Mouse (Mus musculus): ENCODE results near the gene Calu. TPM values are rescaled to one million over a fixed set of nuclear protein-coding genes. Genes with fewer than 3 reads are reported as not detected.
A peak's percentile ranks its signal among the peaks of the same experiment; 100 is the strongest.
"Not testable (repeated sequence)": the region's sequence is repeated elsewhere in the genome, so short reads cannot be mapped to it uniquely, and the experiment has no call there.

The Calu gene
- polyA plus RNA-seq, 1 experiment from 2014 or later, result 207 TPM

- H3K9me3 ChIP-seq, result no peaks in the 10 kb centered on the region
- H3K36me3 ChIP-seq (replicated peaks), result no peaks in the 10 kb centered on the region
- H3K4me3 ChIP-seq (replicated peaks), result no peak overlapping the region
- WGBS, result 83% methylated on average over 4 of the region's 4 CpGs
- no peak overlapping the region for H3K27ac ChIP-seq
- no peak for ATAC-seq (ENCODE audit: low FRiP score)
- no peak overlapping the region for H3K9ac ChIP-seq
- H3K27me3 ChIP-seq, result no peaks in the 10 kb centered on the region
- H3K4me1 ChIP-seq, result no peaks in the 10 kb centered on the region
- H3K4me2 ChIP-seq, result no peak overlapping the region
These were observed 25.1 kb upstream of the Calu start for GRCm38 (mm10) chr6:29322735-29323134.

DNA sequence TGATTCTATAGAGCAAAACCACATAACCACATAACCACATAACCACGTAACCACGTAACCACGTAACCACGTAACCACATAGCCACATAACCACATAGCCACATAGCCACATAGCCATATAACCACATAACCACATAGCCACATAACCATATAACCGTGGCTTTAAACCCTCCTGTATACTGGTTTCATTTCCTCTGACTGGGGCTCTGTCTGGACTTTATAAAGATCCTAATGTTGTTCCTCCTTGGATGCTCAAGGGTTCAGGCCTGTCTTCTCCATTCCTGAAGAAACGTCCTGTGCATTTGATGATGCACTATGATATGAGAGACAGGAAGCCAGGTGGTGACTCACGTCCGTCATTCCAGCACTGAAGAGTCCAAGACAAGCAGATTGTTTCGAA is 20.9 kb upstream of the Calu start:
- Histone ChIP-seq H3K4me3 (replicated peaks) (no peak overlapping the region), H3K4me2 (no peak overlapping the region), H3K4me1 (no peaks in the 10 kb centered on the region), H3K9me3 (no peaks in the 10 kb centered on the region), H3K9ac (no peak overlapping the region), H3K27ac (no peak overlapping the region), H3K27me3 (no peaks in the 10 kb centered on the region), H3K36me3 (replicated peaks) (no peaks in the 10 kb centered on the region)
- no peak for ATAC-seq (ENCODE audit: low FRiP score)
- 90% methylated on average over 9 of the region's 9 CpGs for WGBS

DNA sequence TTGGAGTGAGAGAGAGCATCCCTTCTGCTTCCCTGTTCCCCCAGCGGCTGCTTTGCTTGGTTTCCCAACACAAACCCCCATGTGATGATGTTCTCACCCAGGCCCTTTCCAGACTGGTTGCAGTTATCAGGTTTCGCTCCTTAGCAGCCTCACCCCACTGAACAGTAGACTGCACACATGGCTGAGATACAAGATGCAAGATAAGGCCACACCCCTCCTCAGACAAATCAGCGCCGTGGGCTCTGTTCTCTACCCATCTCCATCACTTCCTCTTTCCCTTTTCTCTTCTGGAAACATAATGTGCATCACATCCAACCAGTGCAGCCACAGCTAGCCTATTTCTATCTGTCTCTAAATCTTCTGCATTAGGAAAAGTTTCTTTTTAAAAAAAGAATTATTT is 18.4 kb upstream of the Calu start:
- no peak for ATAC-seq (ENCODE audit: low FRiP score)
- no peaks in the 10 kb centered on the region for H3K36me3 ChIP-seq (replicated peaks)
- no peak overlapping the region for H3K4me3 ChIP-seq (replicated peaks)
- no peak overlapping the region for H3K4me2 ChIP-seq
- H3K4me1 ChIP-seq, result no peaks in the 10 kb centered on the region
- 87% methylated on average over 4 of the region's 4 CpGs for WGBS
- H3K27me3 ChIP-seq, result no peaks in the 10 kb centered on the region
- no peak overlapping the region for H3K9ac ChIP-seq
- H3K27ac ChIP-seq, result no peak overlapping the region
- no peaks in the 10 kb centered on the region for H3K9me3 ChIP-seq

DNA sequence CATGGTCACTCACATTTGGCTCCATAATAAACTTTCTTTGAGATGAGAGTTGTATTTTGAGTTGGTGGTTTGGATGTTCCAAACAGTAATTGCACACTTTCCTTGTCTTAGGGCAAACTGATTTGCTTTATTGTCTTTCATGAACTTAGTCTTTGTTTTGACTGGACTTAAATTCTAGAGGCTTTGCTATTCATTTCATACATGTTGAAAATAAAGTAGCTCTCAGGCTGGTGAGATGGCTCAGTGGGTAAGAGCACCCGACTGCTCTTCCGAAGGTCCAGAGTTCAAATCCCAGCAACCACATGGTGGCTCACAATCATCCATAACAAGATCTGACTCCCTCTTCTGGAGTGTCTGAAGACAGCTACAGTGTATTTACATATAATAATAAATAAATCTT is 1.4 kb upstream of the Calu start:
- not testable (repeated sequence) for H3K27me3 ChIP-seq; H3K27ac ChIP-seq; H3K4me3 ChIP-seq (replicated peaks); H3K4me2 ChIP-seq; H3K36me3 ChIP-seq (replicated peaks); ATAC-seq (ENCODE audit: low FRiP score); H3K9me3 ChIP-seq; H3K9ac ChIP-seq
- peaks cover 16% of the 10 kb centered on the region for H3K4me1 ChIP-seq
- 93% methylated on average over 2 of the region's 2 CpGs for WGBS

GRCm38 (mm10) chr6:29347189-29347588 is 680 bp upstream of the Calu start:
- peak overlapping the region; percentile 81 for H3K27ac ChIP-seq
- peaks cover 16% of the 10 kb centered on the region for H3K4me1 ChIP-seq
- H3K4me3 ChIP-seq (replicated peaks), result peak overlapping the region; percentile 82
- WGBS, result 38% methylated on average over 7 of the region's 7 CpGs
- H3K4me2 ChIP-seq, result peak overlapping the region; percentile 77
- H3K9me3 ChIP-seq, result no peaks in the 10 kb centered on the region
- H3K9ac ChIP-seq, result peak overlapping the region; percentile 74
- no peaks in the 10 kb centered on the region for H3K36me3 ChIP-seq (replicated peaks)
- no peak for ATAC-seq (ENCODE audit: low FRiP score)
- H3K27me3 ChIP-seq, result no peaks in the 10 kb centered on the region

GRCm38 (mm10) chr6:29348371-29348724 is 479 bp downstream of the Calu start:
- under 1% methylated on average over 15 of the region's 15 CpGs for WGBS
- Histone ChIP-seq H3K27me3 (no peaks in the 10 kb centered on the region), H3K4me1 (peaks cover 16% of the 10 kb centered on the region), H3K27ac (peak overlapping the region; percentile 47; the same call in 1 of the 2 replicates), H3K4me2 (peak overlapping the region; percentile 60), H3K36me3 (replicated peaks) (no peaks in the 10 kb centered on the region), H3K9me3 (no peaks in the 10 kb centered on the region), H3K4me3 (replicated peaks) (peak overlapping the region; percentile 82), H3K9ac (peak overlapping the region; percentile 74)
- no peak for ATAC-seq (ENCODE audit: low FRiP score)

GRCm38 (mm10) chr6:29351613-29352012 is 3.7 kb downstream of the Calu start:
- H3K36me3 ChIP-seq (replicated peaks), result peaks cover 3% of the 10 kb centered on the region; the same call in 1 of the 2 replicates
- no peak overlapping the region for H3K4me3 ChIP-seq (replicated peaks)
- no peaks in the 10 kb centered on the region for H3K9me3 ChIP-seq
- ATAC-seq (ENCODE audit: low FRiP score), result no peak
- H3K27ac ChIP-seq, result no peak overlapping the region
- H3K27me3 ChIP-seq, result no peaks in the 10 kb centered on the region
- no peak overlapping the region for H3K4me2 ChIP-seq
- H3K9ac ChIP-seq, result no peak overlapping the region
- H3K4me1 ChIP-seq, result peaks cover 16% of the 10 kb centered on the region

- no peak for ATAC-seq (ENCODE audit: low FRiP score)
- no peak overlapping the region for H3K4me2 ChIP-seq
- no peaks in the 10 kb centered on the region for H3K9me3 ChIP-seq
- 61% methylated on average over 5 of the region's 5 CpGs for WGBS
- H3K36me3 ChIP-seq (replicated peaks), result peaks cover 13% of the 10 kb centered on the region; the same call in 1 of the 2 replicates
- H3K4me1 ChIP-seq, result peaks cover 11% of the 10 kb centered on the region
- no peak overlapping the region for H3K9ac ChIP-seq
- H3K27me3 ChIP-seq, result no peaks in the 10 kb centered on the region
- no peak overlapping the region for H3K27ac ChIP-seq
- no peak overlapping the region for H3K4me3 ChIP-seq (replicated peaks)
These were observed 4.9 kb downstream of the Calu start for GRCm38 (mm10) chr6:29352816-29353215.

DNA sequence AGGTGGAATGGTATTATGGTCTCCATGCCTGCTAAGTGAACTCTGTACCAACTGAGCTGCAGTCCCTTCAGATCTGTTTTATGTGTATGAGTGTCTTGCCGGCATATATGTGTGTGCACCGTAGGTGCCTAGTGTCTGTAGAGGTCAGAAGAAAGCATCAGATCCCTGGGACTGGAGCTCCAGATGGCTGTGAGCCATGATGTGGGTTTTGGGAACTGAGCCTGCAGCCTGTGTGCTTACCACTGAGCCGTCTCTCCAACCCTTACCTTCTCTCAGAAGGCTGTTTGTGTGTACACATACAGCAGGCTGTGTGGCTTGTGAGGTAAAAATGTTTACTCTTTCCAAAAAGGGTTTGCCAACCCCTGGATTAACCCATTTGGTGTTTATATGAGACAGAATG is 11.5 kb downstream of the Calu start:
- Histone ChIP-seq H3K27me3 (no peaks in the 10 kb centered on the region), H3K4me2 (no peak overlapping the region), H3K36me3 (replicated peaks) (peaks cover 38% of the 10 kb centered on the region), H3K9ac (no peak overlapping the region), H3K27ac (no peak overlapping the region), H3K9me3 (no peaks in the 10 kb centered on the region), H3K4me1 (peaks cover 11% of the 10 kb centered on the region; the same call in 1 of the 2 replicates), H3K4me3 (replicated peaks) (no peak overlapping the region)
- no peak for ATAC-seq (ENCODE audit: low FRiP score)
- WGBS, result 94% methylated on average over 3 of the region's 3 CpGs

GRCm38 (mm10) chr6:29360211-29360610 is 12.3 kb downstream of the Calu start:
- H3K9ac ChIP-seq, result no peak overlapping the region
- H3K9me3 ChIP-seq, result no peaks in the 10 kb centered on the region
- no peaks in the 10 kb centered on the region for H3K27me3 ChIP-seq
- H3K4me1 ChIP-seq, result peaks cover 11% of the 10 kb centered on the region; the same call in 1 of the 2 replicates
- H3K4me3 ChIP-seq (replicated peaks), result no peak overlapping the region
- no peak overlapping the region for H3K27ac ChIP-seq
- WGBS, result 92% methylated on average over 6 of the region's 6 CpGs
- H3K4me2 ChIP-seq, result no peak overlapping the region
- ATAC-seq (ENCODE audit: low FRiP score), result no peak
- H3K36me3 ChIP-seq (replicated peaks), result peaks cover 38% of the 10 kb centered on the region

- Histone ChIP-seq H3K36me3 (replicated peaks) (peaks cover 47% of the 10 kb centered on the region), H3K27ac (peak overlapping the region; percentile 61)
- ATAC-seq (ENCODE audit: low FRiP score), result no peak
These were observed 14.6 kb downstream of the Calu start for GRCm38 (mm10) chr6:29362246-29363128.

GRCm38 (mm10) chr6:29363129-29363515 is 15.3 kb downstream of the Calu start:
- 86% methylated on average over 3 of the region's 3 CpGs for WGBS

More at GRCm38 (mm10) chr6:29362246-29363128, 14.6 kb downstream of the Calu start:
- Histone ChIP-seq H3K9ac (no peak overlapping the region), H3K4me3 (replicated peaks) (no peak overlapping the region), H3K27me3 (no peaks in the 10 kb centered on the region), H3K4me2 (no peak overlapping the region), H3K9me3 (no peaks in the 10 kb centered on the region), H3K4me1 (peaks cover 11% of the 10 kb centered on the region; the same call in 1 of the 2 replicates)
- WGBS, result 54% methylated on average over 7 of the region's 7 CpGs

GRCm38 (mm10) chr6:29365277-29365676 is 17.4 kb downstream of the Calu start:
- Histone ChIP-seq H3K4me1 (peaks cover 11% of the 10 kb centered on the region; the same call in 1 of the 2 replicates), H3K9ac (no peak overlapping the region), H3K36me3 (replicated peaks) (peaks cover 40% of the 10 kb centered on the region), H3K4me3 (replicated peaks) (no peak overlapping the region), H3K4me2 (no peak overlapping the region), H3K27ac (no peak overlapping the region), H3K27me3 (no peaks in the 10 kb centered on the region), H3K9me3 (no peaks in the 10 kb centered on the region)
- no peak for ATAC-seq (ENCODE audit: low FRiP score)
- 83% methylated on average over 1 of the region's 1 CpGs for WGBS

More at GRCm38 (mm10) chr6:29363129-29363515, 15.3 kb downstream of the Calu start:
- H3K27ac ChIP-seq, result peak overlapping the region; percentile 61
- no peaks in the 10 kb centered on the region for H3K9me3 ChIP-seq
- no peak overlapping the region for H3K4me2 ChIP-seq
- H3K27me3 ChIP-seq, result no peaks in the 10 kb centered on the region
- ATAC-seq (ENCODE audit: low FRiP score), result no peak
- no peak overlapping the region for H3K4me3 ChIP-seq (replicated peaks)
- peaks cover 45% of the 10 kb centered on the region for H3K36me3 ChIP-seq (replicated peaks)
- peaks cover 11% of the 10 kb centered on the region; the same call in 1 of the 2 replicates for H3K4me1 ChIP-seq
- H3K9ac ChIP-seq, result no peak overlapping the region

All from forebrain, embryonic 12.5 days (tissue).